Comparison of ENCODE assay signal across 9 mouse cellular contexts in genomic region chr4:125990143-125990542, GRCm38 (mm10). TPM values are rescaled to one million over a fixed set of nuclear protein-coding genes. Genes with fewer than 3 reads are reported as not detected.
DNase-seq lines count a peak whose midpoint lies in the region; ATAC-seq and TF ChIP-seq lines count a peak whose summit lies in the region.
"Had no signal": no experiment of that assay in that cellular context is flagged by ENCODE, and none has a peak within 500 bp of the region (broad histone marks: within the 10 kb centered on the region; RNA-seq: fewer than 3 reads in every experiment).

No protein-coding gene starts in this region.

- H3K9me3 ChIP-seq in kidney, embryonic 14.5 days (ENCODE audit: control insufficient read depth, low read length): no peaks in the 10 kb centered on the region
- H3K9me3 ChIP-seq in forebrain, postnatal 0 days (ENCODE audit: low read length): no peaks in the 10 kb centered on the region
- no peaks in the 10 kb centered on the region for H3K9me3 ChIP-seq in neural tube, embryonic 14.5 days (ENCODE audit: control insufficient read depth, low read length)

- peak; percentile 96 for TF ChIP-seq CTCF in forebrain, postnatal 0 days (IDR thresholded peaks at IDR 0.05; ENCODE audit: low read depth)
- peak; percentile 87 for TF ChIP-seq CTCF in liver, adult 2 months (IDR thresholded peaks at IDR 0.05; ENCODE audit: low read depth, low read length)
- peak; percentile 96 for TF ChIP-seq CTCF in testis, adult 2 months (IDR thresholded peaks at IDR 0.05; ENCODE audit: control insufficient read depth, insufficient read depth, insufficient replicate concordance, low read depth, low read length)

- no peak overlapping the region for H3K4me2 ChIP-seq in kidney, embryonic 14.5 days (replicated peaks; ENCODE audit: low read depth, low read length)
- no peak overlapping the region for H3K4me2 ChIP-seq in forebrain, postnatal 0 days (ENCODE audit: low read depth)
- H3K4me2 ChIP-seq in neural tube, embryonic 14.5 days (ENCODE audit: low read depth, low read length): no peak overlapping the region

- TF ChIP-seq POLR2A in liver, adult 2 months (IDR thresholded peaks at IDR 0.05; ENCODE audit: extremely low read depth, insufficient read depth, low read length): no peak
- no peak for TF ChIP-seq POLR2A in testis, adult 2 months (IDR thresholded peaks at IDR 0.05; ENCODE audit: control insufficient read depth, low read depth, low read length)

- DNase-seq in kidney, adult 8-10 months: peak; percentile 7 to 47
- peak; percentile 35 to 56 for DNase-seq in cerebellum, adult 18-20 months
- peak; percentile 88 for DNase-seq in forebrain, postnatal 0 days
- peak; percentile 52 for DNase-seq in hindlimb bud, embryonic 11.5 days (ENCODE audit: extremely low spot score, low read depth, low spot score)
- DNase-seq in liver, adult 2 months (ENCODE audit: extremely low read depth, low read depth, low spot score): peak; percentile 14

- H3K27me3 ChIP-seq in kidney, embryonic 14.5 days (ENCODE audit: control insufficient read depth, insufficient read depth, low read length): peaks cover 4% of the 10 kb centered on the region
- H3K27me3 ChIP-seq in forebrain, postnatal 0 days (ENCODE audit: insufficient read depth, low read length): peaks cover 4% of the 10 kb centered on the region; the same call in 1 of the 2 replicates
- H3K27me3 ChIP-seq in liver, adult 2 months (ENCODE audit: control insufficient read depth, insufficient read depth, low read length): no peaks in the 10 kb centered on the region
- H3K27me3 ChIP-seq in neural tube, embryonic 14.5 days (ENCODE audit: control insufficient read depth, insufficient read depth, low read length): no peaks in the 10 kb centered on the region
- no peaks in the 10 kb centered on the region for H3K27me3 ChIP-seq in testis, adult 2 months (ENCODE audit: control insufficient read depth, insufficient read depth, low read length)

- WGBS in kidney, embryonic 14.5 days: 19% methylated on average over 7 of the region's 7 CpGs
- WGBS in forebrain, postnatal 0 days: 30% methylated on average over 7 of the region's 7 CpGs
- 37% methylated on average over 7 of the region's 7 CpGs for WGBS in liver, adult 2 months
- WGBS in neural tube, embryonic 14.5 days: 6% methylated on average over 5 of the region's 7 CpGs

- no peak overlapping the region for H3K9ac ChIP-seq in kidney, embryonic 14.5 days (ENCODE audit: low read depth, low read length)
- no peak overlapping the region for H3K9ac ChIP-seq in forebrain, postnatal 0 days
- H3K9ac ChIP-seq in liver, adult 2 months (ENCODE audit: low read depth, low read length): no peak overlapping the region
- no peak overlapping the region for H3K9ac ChIP-seq in neural tube, embryonic 14.5 days (replicated peaks; ENCODE audit: low read depth, low read length)

- no peaks in the 10 kb centered on the region for H3K4me1 ChIP-seq in kidney, embryonic 14.5 days (ENCODE audit: control insufficient read depth, insufficient read depth, low read length)
- H3K4me1 ChIP-seq in forebrain, postnatal 0 days (ENCODE audit: insufficient read depth): no peaks in the 10 kb centered on the region
- no peaks in the 10 kb centered on the region for H3K4me1 ChIP-seq in liver, adult 2 months (ENCODE audit: control insufficient read depth, insufficient read depth, low read length)
- no peaks in the 10 kb centered on the region for H3K4me1 ChIP-seq in neural tube, embryonic 14.5 days (ENCODE audit: control insufficient read depth, insufficient read depth, low read length)
- no peaks in the 10 kb centered on the region for H3K4me1 ChIP-seq in testis, adult 2 months (ENCODE audit: control insufficient read depth, insufficient read depth, low read length)

- H3K4me3 ChIP-seq in kidney, embryonic 14.5 days (ENCODE audit: low read length): no peak overlapping the region
- no peak overlapping the region for H3K4me3 ChIP-seq in forebrain, postnatal 0 days (ENCODE audit: low read depth, low read length)
- H3K4me3 ChIP-seq in liver, adult 2 months (ENCODE audit: insufficient read depth, low read depth, low read length): no peak overlapping the region
- no peak overlapping the region for H3K4me3 ChIP-seq in neural tube, embryonic 14.5 days (ENCODE audit: low read depth, low read length)
- H3K4me3 ChIP-seq in testis, adult 2 months (ENCODE audit: control insufficient read depth, low read depth, low read length): no peak overlapping the region
- H3K4me3 ChIP-seq: erythroblast, embryonic 14.5 days had no signal

- H3K79me2 ChIP-seq in liver, adult 2 months (ENCODE audit: control insufficient read depth, insufficient read depth, low read length): no peaks in the 10 kb centered on the region

- H3K36me3 ChIP-seq in kidney, embryonic 14.5 days (ENCODE audit: control insufficient read depth, insufficient read depth, low read length): no peaks in the 10 kb centered on the region
- no peaks in the 10 kb centered on the region for H3K36me3 ChIP-seq in forebrain, postnatal 0 days (ENCODE audit: insufficient read depth)
- no peaks in the 10 kb centered on the region for H3K36me3 ChIP-seq in liver, adult 2 months (ENCODE audit: control insufficient read depth, insufficient read depth, low read length)
- no peaks in the 10 kb centered on the region for H3K36me3 ChIP-seq in neural tube, embryonic 14.5 days (ENCODE audit: control insufficient read depth, insufficient read depth, low read length)
- no peaks in the 10 kb centered on the region for H3K36me3 ChIP-seq in testis, adult 2 months (ENCODE audit: control insufficient read depth, insufficient read depth, low read length)

- no peak overlapping the region for H3K27ac ChIP-seq in kidney, embryonic 14.5 days (ENCODE audit: low read depth, low read length)
- H3K27ac ChIP-seq in forebrain, postnatal 0 days (ENCODE audit: low read depth, low read length): no peak overlapping the region
- H3K27ac ChIP-seq in liver, adult 2 months (replicated peaks; ENCODE audit: insufficient read depth, low read depth, low read length): no peak overlapping the region
- no peak overlapping the region for H3K27ac ChIP-seq in neural tube, embryonic 14.5 days (ENCODE audit: low read depth, low read length)
- no peak overlapping the region for H3K27ac ChIP-seq in testis, adult 2 months (ENCODE audit: control insufficient read depth, insufficient read depth, low read depth, low read length)

- ATAC-seq in kidney, embryonic 14.5 days (ENCODE audit: low FRiP score, low TSS enrichment): no peak
- peak; percentile 90 for ATAC-seq in forebrain, postnatal 0 days
- ATAC-seq in neural tube, embryonic 14.5 days (ENCODE audit: low read depth): peak; percentile 79; the same call in 1 of the 2 replicates

RNA-seq across cellular contexts. Expression of gene Csf3r, which starts 34.2 kb away (rescaled TPM):
- 0.61 and 1.2 TPM in 2 replicates for polyA plus RNA-seq in kidney, embryonic 14.5 days (2014; fragmentation: Nextera tagmentation; extraction: Ambion mirVana)
- 0.43 and 1.3 TPM in 2 replicates for total RNA-seq in forebrain, postnatal 0 days (2014; rRNA removed)
- polyA plus RNA-seq in forebrain, postnatal 0 days (2015; fragmentation: Nextera tagmentation; extraction: Ambion mirVana): 0.38 and 0.77 TPM in 2 replicates
- total RNA-seq in liver, adult 2 months (2014; rRNA removed): 0.37 and 0.94 TPM in 2 replicates
- 1.4 and 2.9 TPM in 2 replicates for polyA plus RNA-seq in liver, adult 2 months (2012; rRNA removed)
- polyA plus RNA-seq in neural tube, embryonic 14.5 days (2014; fragmentation: Nextera tagmentation; extraction: Ambion mirVana): 0.66 and 0.75 TPM in 2 replicates
- 0.59 and 0.80 TPM in 2 replicates for polyA plus RNA-seq in testis, adult 2 months (2012; rRNA removed)

RNA-seq across cellular contexts. Expression of gene Mrps15, which starts 56.6 kb away (rescaled TPM):
- 154 and 177 TPM in 2 replicates for polyA plus RNA-seq in kidney, embryonic 14.5 days (2014; fragmentation: Nextera tagmentation; extraction: Ambion mirVana)
- 52.1 and 58.2 TPM in 2 replicates for total RNA-seq in forebrain, postnatal 0 days (2014; rRNA removed)
- 116 and 120 TPM in 2 replicates for polyA plus RNA-seq in forebrain, postnatal 0 days (2015; fragmentation: Nextera tagmentation; extraction: Ambion mirVana)
- total RNA-seq in liver, adult 2 months (2014; rRNA removed): 31.0 and 31.8 TPM in 2 replicates
- 31.0 and 35.7 TPM in 2 replicates for polyA plus RNA-seq in liver, adult 2 months (2012; rRNA removed)
- polyA plus RNA-seq in neural tube, embryonic 14.5 days (2014; fragmentation: Nextera tagmentation; extraction: Ambion mirVana): 127 and 137 TPM in 2 replicates
- polyA plus RNA-seq in testis, adult 2 months (2012; rRNA removed): 30.4 and 33.9 TPM in 2 replicates

Comparison
In these comparisons a context has a peak if more than half of its experiments do, and no peak if none do; other contexts are left out.
1. DNase-seq: peak in every context shown above with its lines; median percentile 88 in forebrain, postnatal 0 days; 52 in hindlimb bud, embryonic 11.5 days; 46 in cerebellum, adult 18-20 months; 27 in kidney, adult 8-10 months; 14 in liver, adult 2 months.